Mouse (Mus musculus): ENCODE results near the gene Kctd18. TPM values are rescaled to one million over a fixed set of nuclear protein-coding genes. Genes with fewer than 3 reads are reported as not detected.

The Kctd18 gene
- total RNA-seq, 2 experiments from 2014 or later, result 4.0 to 4.4 TPM

DNA sequence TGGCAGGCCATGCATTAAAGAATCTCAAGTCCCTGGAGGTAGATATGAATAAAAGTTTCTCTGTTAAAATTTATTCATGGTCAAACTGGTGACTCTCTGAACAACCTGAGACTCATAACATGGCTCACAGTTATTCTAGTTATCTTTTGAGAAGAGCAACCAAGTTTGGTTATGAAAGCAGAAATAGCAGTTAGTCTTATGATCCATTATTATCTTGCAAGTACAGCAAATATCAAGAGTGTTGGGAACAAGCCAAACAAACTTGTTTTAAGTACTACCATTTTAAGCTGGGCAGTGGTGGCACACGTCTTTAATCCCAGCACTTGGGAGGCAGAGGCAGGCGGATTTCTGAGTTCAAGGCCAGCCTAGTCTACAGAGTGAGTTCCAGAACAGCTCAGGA, 27.5 kb downstream of the Kctd18 start:
- DNase-seq, result no peak

DNA sequence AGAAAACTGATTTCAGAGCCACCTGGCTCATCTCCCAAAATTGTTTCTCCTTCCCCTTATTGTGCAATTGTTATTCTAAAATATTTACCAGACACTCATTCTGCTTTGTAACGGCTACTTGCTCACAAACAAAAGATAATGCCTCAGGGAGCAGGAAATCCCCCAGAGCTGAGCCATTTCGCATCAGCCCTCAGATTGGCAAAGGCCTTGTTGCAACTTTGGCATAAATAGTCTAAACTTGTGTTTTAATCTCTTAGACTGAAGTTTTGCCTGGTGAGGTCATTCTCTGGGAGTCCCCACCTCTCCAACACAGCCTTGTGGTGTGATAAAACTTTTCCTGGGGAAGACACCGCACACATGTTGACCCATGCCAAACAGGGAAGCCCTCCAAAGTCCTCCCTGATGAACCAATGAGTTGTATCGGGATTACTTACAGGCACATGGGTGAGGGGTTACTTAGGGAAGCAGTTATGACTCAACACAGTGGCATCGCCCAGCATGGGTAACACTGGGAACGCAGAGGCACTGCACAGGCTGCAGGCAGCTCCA, 29.6 kb downstream of the Kctd18 start:
- peak; percentile 18 for DNase-seq

DNA sequence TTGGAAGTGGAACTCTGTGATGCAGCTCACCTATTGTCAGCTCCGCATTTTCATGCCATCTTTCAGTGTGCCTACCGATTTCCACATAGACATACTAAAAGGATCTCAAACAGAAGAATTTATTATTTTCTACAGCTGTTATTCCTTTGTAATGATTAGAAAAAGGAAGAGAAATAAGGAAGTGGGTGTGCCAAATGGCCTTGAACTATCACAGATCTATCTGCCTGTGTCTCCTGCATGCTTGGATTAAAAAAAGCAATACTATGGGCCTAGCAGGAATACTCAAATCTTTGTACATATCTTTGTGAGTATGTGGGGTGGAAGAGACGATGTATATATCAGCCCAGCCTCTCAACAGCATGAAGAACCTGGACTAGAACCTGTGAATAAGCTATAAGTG, 41.9 kb downstream of the Kctd18 start:
- no peak for DNase-seq

DNA sequence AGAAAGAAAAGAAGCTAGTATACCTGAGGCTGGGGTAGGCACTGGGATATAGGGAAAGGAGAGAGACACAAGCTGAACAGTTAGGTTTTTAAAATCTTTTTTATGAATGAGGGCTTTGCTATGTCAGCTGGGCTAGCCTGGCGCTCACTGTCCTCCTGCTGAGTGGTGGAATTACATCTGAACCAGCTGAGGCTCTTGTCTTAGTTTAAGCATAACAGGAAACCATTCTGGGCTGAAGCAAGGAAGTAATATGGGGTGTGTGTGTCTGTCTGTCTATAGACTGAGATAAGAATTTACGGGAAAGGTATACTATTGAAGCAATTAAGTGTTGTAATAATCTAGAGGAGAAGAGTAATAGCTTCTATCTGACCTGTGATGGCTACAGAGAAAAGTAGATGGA, 47.2 kb downstream of the Kctd18 start:
- DNase-seq, result no peak

DNA sequence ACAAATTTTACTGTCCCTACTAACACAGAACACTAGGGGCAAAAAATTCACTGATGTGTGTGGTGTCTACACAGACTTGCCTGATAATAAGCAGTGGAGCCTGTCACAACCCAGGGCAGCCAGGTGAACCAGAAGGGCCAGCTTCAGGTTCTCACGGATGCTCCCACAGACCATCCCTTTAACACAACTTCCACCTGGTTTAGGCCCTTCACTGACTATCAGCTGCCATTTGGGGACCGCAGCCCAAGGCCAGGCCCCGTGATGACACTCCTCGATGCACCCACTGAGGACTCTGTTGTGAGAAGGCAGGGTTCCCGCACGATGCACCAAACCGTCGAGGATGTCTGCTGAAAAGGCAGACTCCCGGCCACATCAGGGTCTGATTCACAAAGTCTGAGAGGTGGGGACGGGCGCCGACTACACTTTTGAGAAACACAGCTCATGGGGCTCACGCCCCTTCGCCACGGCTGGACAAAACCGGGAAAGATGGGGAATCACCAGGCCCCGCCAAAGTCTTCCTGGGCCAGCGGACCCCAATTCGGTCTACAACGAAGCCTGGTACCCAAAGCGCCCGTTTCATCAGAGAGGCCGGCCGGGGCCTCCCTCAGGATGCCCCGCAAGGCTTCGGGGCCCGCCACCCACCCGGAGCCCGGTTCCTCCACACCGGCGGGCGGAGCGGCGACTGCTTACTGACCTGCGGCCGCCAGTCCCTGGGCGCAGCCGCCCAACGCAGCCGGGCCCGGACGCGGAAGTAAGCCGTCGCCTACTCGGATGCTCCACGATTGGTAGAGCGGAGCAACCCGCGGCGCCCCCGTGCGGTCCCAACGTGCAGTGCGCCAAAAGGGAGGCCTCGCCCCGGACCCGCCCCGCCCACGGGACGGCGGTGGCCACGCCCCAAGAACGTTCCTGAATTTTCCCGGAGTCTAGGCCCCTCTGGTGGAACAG, 49.2 kb downstream of the Kctd18 start:
- DNase-seq, result peak; percentile 94

DNA sequence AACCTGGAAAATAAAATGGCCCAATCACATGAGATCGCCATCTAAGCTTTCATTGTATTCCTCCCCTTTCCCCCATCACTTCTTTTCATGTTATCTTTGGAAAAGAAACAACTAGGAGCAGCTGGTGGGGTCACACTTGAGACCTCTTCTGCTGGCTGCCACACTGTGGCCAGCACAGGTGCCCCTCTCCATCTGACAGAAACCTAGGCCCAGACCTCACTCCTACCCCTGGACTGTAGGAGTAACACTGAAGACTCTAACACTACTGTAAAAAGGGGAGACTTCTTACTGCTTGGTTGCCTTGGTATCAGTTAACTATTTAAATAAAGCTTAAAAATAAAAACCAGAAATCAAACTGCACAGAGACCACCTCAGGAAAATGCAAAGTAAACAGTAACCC, 63.0 kb downstream of the Kctd18 start:
- no peak for DNase-seq

DNA sequence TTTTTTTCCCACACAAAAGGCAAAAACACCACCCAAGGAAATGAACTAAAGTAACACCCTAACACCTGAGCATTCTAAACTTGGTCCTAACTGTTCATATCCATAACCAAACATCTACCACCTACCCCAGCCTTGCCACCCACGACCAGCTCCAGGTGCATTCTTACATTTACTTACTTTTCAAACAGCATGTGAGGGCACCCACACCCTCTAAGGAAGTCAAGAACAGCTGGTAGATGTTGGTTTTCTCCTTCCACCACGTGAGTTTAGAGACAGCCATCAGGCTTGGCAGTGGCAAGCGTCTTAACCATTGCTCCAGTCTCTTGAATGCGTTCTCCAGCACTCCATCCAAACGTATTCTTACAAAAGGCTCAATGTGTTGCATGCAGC, 64.4 kb downstream of the Kctd18 start:
- no peak for DNase-seq

DNA sequence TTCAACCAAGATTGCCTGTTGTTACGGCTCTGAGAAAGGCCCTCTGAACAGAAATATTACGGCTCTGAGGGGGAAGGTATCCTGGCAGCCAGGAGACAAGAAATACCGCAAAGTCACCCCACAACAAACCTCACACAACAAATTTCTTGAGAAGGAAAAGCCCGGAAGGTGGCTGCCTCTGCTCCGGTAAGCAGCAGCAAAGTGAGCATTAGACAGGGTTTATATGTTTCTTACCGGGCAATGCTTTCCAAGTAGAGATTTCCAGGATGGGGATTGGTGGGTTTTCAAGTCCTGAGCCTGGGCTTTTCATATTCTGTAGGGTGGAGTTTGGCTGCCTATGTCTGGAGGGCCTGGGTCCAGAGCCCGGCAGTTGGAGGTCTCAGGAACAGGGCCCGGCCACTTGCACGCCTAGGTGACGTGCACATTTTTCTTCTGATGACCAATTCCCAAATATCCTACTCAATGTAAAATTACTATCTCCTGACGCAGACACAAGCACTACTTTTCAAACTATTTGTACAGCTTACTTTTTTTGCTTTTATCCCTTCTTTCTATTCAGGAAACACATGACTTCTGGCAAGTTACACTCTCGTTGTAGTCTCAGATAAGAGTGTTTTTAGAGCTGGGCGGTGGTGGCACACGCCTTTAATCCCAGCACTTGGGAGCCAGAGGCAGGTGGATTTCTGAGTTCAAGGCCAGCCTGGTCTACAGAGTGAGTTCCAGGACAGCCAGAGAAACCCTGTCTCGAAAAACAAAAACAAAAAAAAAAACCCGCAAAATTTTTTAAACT, 65.0 kb downstream of the Kctd18 start:
- DNase-seq, result no peak

DNA sequence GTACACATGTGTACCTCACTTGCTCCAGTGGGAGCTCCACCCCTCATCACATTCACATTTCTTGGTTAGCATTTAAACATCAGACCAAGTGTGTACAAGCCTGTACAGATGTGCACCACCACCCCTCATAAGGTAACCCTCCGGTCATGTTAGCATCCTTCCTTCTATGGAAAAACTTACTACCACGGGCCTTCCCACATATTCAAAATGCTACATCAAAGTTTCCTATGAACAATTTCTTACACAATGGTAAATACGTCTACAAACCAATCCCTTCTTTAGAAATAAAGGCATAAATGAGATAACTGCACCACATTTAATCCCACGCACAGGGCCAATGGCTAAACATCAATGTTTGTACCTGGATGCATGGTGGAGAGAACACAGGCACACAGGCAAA, 66.2 kb downstream of the Kctd18 start:
- no peak for DNase-seq

DNA sequence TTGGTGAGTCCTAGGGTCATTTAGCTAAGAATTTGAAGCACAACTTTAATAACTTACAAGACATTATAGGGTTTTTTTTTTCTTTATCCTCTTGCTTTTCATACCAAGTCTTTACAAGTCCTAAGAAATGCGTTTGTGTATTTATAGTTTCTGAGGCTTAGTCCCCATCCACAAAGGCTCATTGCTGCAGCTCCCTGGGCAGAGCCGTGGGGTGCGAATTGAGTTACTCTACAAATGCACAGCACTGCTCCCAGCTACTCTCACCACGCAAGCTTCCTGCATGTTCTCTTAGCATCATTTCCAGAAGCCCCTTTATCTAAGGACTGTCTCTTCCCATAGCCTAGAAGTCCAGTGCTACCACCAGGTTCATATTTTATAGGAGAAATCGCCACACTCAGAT, 69.0 kb downstream of the Kctd18 start:
- no peak for DNase-seq

DNA sequence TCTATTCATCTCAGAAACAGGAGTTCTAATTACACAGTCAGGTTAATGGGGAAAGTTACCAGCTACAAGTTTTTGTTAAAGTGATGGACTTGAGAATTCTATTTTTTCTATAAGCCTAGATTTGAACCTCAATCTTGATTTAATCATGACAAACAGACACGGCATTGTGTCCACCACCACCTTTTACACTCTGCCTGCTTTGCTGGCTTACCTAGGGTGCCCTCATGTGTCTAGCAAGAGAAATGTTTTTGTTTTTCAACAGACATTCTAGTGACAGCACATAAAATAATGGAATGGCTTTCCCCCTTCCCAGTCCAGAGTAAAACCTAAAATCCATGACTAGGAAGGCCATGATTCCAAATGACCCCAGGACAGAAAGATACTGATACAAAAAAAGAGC, 69.6 kb downstream of the Kctd18 start:
- no peak for DNase-seq

DNA sequence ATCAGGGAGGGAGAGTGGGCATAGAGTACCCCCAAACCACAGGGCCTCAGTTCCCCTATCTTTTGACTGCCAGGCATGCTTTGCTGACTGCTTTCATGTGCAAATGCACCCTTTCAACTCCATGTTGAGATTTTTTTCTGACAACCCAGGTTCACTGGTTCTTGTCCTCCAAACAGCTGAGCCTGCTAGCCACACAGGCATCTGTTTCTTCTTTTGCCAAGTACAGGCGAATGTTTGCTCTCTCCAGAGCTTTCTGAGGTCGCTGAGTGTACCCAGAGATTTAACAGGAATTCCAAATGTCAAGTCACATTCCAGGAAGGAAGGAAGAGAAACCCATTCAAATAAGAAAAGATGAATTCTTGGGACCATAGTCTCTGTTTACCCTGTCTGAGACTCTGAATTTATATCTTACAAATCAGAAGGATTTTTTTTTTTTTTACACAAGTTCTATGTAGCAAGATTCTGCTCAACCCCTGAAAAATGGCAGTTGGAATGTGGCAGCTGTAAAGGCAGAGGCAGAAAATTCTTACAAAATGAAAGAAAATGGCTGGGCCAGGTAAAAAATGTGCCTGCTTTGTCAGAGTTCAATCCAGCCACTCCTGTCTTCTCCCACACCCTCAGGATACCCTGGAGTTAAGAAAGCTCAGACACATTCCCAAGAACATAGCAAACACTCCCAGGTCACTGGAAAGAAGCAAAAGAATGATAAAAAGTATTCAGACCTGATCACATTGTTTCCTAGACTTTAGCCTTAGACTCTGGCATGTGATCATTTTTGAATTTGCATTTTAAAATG, 71.0 kb downstream of the Kctd18 start:
- DNase-seq, result no peak

DNA sequence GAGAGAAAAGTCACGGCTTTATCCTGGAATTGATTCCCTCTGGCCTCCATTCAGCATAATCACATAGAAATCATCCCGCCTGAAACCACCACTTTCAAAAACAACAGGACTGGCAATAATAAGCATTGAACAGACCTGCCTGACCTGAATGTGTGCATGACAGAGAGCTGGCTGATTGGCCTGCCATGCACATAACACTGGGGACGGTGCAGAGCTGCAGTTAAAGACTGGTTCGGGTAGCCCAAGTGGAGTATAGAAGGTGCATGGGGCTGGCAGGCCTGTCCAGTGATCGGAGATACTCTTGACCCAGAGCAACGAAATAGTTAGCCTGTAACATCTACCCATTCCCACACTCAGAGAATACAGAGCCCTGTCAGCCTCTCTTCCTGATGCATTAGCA, 76.5 kb downstream of the Kctd18 start:
- DNase-seq, result no peak

DNA sequence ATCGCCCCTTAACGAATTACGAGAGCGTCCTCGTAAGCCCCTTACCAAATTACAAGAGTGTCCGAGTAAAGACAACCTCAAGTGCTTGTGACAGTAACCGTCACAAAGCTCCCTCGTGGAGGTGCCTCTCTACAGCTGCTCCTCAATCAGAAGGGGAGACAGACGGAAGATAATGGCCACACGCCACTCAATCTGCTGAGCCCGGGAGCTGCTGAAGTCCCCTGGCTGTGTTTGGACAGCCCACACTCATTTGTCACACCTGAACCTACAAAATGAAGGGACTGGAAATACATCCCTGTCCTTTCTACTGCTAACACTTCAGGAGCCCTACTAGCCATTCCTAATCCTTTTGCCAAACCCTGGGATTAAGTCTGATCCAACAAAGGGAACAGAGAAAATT, 77.0 kb downstream of the Kctd18 start:
- DNase-seq, result no peak

DNA sequence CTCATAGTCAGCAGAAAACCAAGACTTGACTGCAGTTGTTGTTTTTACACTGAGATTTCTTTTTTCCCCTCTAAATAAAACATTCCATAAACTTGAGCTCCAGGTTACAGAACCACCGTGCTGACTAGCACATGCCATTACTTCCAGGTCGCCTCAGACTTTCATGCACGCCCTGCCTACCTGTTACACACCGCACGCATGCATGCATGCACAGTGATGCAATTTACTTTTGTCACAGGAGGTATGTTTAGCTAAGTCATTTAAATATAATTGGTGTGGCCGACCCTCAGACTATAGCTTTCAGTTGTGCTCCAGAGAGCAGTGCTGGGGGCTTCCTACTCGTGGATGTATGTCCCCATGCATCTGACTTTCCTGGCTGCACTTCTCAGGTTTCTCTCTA, 77.7 kb downstream of the Kctd18 start:
- no peak for DNase-seq

DNA sequence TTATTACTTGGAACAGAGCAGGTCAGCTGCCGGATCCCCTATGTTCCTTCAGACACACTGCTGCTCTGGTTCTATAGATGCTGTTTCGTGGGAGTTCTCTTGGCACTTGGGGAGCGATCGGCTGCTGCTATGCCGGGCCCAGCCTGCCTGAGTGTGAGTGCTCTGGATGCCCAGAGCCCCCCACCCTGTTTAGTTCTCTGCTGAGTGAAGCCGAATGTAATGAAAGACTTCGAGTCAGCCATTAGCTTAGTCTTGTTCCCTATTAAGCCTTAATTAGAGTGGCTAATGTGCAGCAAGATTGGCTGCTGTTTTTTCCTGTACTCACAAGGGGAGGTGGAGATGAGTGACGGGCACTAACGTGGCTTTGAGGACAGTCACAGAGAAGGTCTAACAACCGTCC, 78.1 kb downstream of the Kctd18 start:
- DNase-seq, result no peak

DNA sequence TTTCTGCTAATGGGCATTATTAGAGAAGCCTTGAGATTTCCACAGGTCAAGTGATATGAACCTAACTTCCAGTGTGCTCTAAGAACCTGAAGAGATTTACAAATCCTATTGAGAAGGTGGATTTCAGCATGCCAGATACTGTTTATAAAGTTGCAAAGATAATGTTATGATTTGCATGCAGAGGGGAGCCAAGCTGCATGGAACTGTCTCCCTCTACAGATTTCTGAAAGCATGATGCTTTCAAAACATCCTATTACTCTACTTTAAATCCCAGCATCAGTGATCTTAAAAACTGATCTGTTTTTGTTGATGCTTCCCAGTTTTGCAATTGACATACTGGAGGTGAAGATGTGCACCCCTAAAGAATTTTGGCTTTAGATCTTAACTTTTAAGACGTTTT, 84.5 kb downstream of the Kctd18 start:
- DNase-seq, result no peak

DNA sequence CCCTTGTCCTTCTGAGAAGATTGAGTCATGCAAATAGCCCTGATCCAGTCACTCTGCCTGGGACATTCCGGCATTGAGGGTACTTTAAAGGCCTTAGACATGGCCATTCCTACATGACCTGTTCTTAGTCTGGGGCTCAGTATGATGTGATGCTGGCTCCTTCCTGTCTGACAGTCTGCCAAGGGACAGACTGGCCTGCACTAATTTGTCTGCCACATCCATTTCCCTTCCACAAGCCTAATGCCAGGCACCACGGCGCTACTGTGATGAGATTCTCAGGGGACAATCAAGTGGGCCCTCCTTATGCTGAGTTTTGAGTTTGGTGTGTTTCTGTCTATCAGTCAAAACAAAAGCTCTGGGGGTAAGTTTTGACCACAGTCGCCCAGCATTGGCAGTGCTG, 100.2 kb downstream of the Kctd18 start:
- DNase-seq, result no peak

DNA sequence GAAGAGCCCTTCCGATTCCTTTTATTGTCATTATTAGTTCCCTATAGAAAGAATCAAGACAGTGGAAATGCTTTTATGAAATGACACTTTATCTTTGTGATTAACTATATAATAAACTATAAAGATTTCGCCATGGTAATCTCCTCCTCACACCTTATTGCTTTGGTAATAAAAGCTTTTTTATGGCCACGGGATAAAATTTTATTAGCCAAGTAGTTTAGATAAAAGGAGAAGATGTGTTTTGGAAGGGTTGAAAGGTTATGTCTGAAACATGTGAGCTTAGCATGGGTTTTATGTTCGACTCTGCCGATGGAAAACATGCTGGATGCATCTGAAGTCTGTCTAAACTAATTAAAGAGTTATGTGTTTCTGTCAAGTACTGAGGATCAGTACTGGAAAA, 101.4 kb downstream of the Kctd18 start:
- DNase-seq, result no peak

DNA sequence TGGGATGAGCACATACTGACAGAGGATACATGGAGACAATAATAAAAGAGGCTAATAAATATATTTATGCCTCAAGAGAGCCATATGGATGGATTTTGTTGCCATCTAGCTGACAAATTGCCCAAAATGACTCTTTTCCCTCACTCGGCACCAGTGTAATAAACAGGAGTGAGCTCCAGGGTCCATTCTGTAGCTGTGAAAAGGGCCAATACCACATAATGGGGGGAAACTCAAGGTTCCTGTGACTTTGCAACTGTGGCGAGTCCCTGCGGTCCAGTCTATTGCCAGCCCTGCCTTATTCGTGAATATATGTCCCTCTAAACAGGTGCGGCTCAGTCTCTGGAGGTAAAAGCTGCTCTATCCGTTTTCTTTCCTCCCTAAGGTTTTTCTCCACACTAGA, 107.2 kb downstream of the Kctd18 start:
- DNase-seq, result no peak

DNA sequence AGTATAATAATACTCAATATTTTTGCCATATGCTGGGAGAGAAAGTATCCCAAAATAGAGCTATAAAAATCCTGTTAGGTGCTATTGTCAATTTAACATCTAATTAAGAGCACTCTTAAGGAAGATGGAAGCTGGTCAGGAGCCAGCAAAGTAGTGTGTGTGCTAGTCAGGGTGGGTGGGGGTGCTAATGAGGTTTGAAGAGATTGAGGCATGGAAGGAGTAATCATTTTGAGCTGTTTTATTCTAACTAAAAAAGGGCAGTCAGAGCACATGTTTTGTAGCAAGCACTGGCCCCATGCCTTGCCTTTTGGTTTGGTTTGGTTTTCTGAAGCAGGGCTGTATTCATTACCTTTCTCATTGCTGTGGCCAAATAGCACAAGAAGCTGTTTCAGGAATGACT, 112.4 kb downstream of the Kctd18 start:
- no peak for DNase-seq

DNA sequence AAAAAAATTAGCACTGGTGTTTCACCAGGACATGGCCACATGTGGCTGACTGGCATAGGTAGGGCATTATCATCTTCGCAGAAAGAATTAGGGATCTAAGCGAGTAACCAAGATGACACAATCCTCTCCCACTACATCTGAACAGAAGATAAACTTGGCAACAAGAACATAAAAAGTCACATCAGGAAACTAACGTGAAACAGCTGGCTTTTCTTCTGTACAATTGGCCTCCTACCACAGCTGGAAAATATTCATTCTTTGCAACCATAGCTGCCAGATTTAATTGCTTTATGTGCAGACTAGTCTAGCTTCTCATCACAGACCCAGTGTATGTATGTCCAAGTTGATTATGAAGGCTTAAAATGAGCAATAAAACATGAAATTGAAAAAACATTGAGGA, 112.8 kb downstream of the Kctd18 start:
- DNase-seq, result no peak
